Mouse (Mus musculus): ENCODE measurements at regions not wholly inside any gene's neighbourhood (a gene's known extent, or its start where the extent isn't known, plus 50 kb on each side); places are given as distances from the start of the nearest gene placed in this dataset.

- TF ChIP-seq E2F4 (IDR thresholded peaks at IDR 0.05; ENCODE audit: insufficient read depth) (no peak), USF1 (IDR thresholded peaks at IDR 0.05; ENCODE audit: low read depth) (no peak), POLR2A (IDR thresholded peaks at IDR 0.05; ENCODE audit: insufficient read length, low read depth) (no peak), MAX (IDR thresholded peaks at IDR 0.05; ENCODE audit: low read depth) (no peak), TCF12 (IDR thresholded peaks at IDR 0.05; ENCODE audit: insufficient read depth, poor library complexity, severe bottlenecking) (no peak), REST (IDR thresholded peaks at IDR 0.05; ENCODE audit: insufficient read depth, insufficient read length) (no peak), POLR2AphosphoS2 (IDR thresholded peaks at IDR 0.05; ENCODE audit: insufficient read length, low read depth) (no peak), TCF3 (IDR thresholded peaks at IDR 0.05; ENCODE audit: insufficient read length, low read depth) (no peak), CEBPB (IDR thresholded peaks at IDR 0.05; ENCODE audit: insufficient read depth, poor library complexity, severe bottlenecking) (no peak)
Observed at GRCm38 (mm10) chr1:94804877-94805276, 508.5 kb upstream of the Fam174a start.

Data from myocyte (in vitro differentiated cells).